Mouse (Mus musculus): ENCODE data around the gene Zbtb8os. TPM values are rescaled to one million over a fixed set of nuclear protein-coding genes. Genes with fewer than 3 reads are reported as not detected.

Zbtb8os gene
- polyA plus RNA-seq, 1 experiment from 2014 or later: 60.8 TPM

GRCm38 (mm10) chr4:129339743-129340142 is 4.2 kb downstream of the Zbtb8os start:
- TF ChIP-seq CTCF (IDR thresholded peaks at IDR 0.05; ENCODE audit: low read depth): no peak
- H3K27ac ChIP-seq: no peak overlapping the region
- no peaks in the 10 kb centered on the region for H3K9me3 ChIP-seq (replicated peaks; ENCODE audit: low read length)
- no peaks in the 10 kb centered on the region for H3K4me1 ChIP-seq (replicated peaks; ENCODE audit: insufficient read depth, low read length)
- H3K27me3 ChIP-seq (ENCODE audit: insufficient read depth, low read length): no peaks in the 10 kb centered on the region
- H3K9ac ChIP-seq (ENCODE audit: low read depth, low read length): no peak overlapping the region
- H3K36me3 ChIP-seq (ENCODE audit: insufficient read depth, low read length): peaks cover 12% of the 10 kb centered on the region; the same call in 1 of the 2 replicates
- DNase-seq (ENCODE audit: low spot score) (no peak), ATAC-seq (replicated peaks; ENCODE audit: low FRiP score, low read depth) (no peak)
- WGBS: 100% methylated on average over 3 of the region's 3 CpGs
- no peak overlapping the region for H3K4me2 ChIP-seq (ENCODE audit: low read length)
- no peak overlapping the region for H3K4me3 ChIP-seq (replicated peaks; ENCODE audit: low read depth, low read length)

- peak; percentile 25; the same call in 1 of the 2 replicates for TF ChIP-seq CTCF (IDR thresholded peaks at IDR 0.05; ENCODE audit: low read depth)
- Histone ChIP-seq H3K27me3 (ENCODE audit: insufficient read depth, low read length) (no peaks in the 10 kb centered on the region), H3K27ac (no peak overlapping the region), H3K36me3 (ENCODE audit: insufficient read depth, low read length) (peaks cover 12% of the 10 kb centered on the region; the same call in 1 of the 2 replicates), H3K9ac (ENCODE audit: low read depth, low read length) (no peak overlapping the region), H3K4me2 (ENCODE audit: low read length) (no peak overlapping the region), H3K4me3 (replicated peaks; ENCODE audit: low read depth, low read length) (no peak overlapping the region), H3K4me1 (replicated peaks; ENCODE audit: insufficient read depth, low read length) (no peaks in the 10 kb centered on the region), H3K9me3 (replicated peaks; ENCODE audit: low read length) (no peaks in the 10 kb centered on the region)
- 88% methylated on average over 1 of the region's 1 CpGs for WGBS
- no peak for ATAC-seq (replicated peaks; ENCODE audit: low FRiP score, low read depth)
- no peak for DNase-seq (ENCODE audit: low spot score)
Measured at GRCm38 (mm10) chr4:129341888-129342287, 6.4 kb downstream of the Zbtb8os start.

- no peak for TF ChIP-seq CTCF (IDR thresholded peaks at IDR 0.05; ENCODE audit: low read depth)
- Histone ChIP-seq H3K4me3 (replicated peaks; ENCODE audit: low read depth, low read length) (no peak overlapping the region), H3K9me3 (replicated peaks; ENCODE audit: low read length) (no peaks in the 10 kb centered on the region), H3K27me3 (ENCODE audit: insufficient read depth, low read length) (no peaks in the 10 kb centered on the region), H3K36me3 (ENCODE audit: insufficient read depth, low read length) (peaks cover 12% of the 10 kb centered on the region; the same call in 1 of the 2 replicates), H3K4me1 (replicated peaks; ENCODE audit: insufficient read depth, low read length) (no peaks in the 10 kb centered on the region), H3K27ac (no peak overlapping the region), H3K4me2 (ENCODE audit: low read length) (no peak overlapping the region), H3K9ac (ENCODE audit: low read depth, low read length) (no peak overlapping the region)
- no peak for DNase-seq (ENCODE audit: low spot score)
- 84% methylated on average over 2 of the region's 2 CpGs for WGBS
- ATAC-seq (replicated peaks; ENCODE audit: low FRiP score, low read depth): no peak
Measured at GRCm38 (mm10) chr4:129342705-129343104, 7.2 kb downstream of the Zbtb8os start.

- ATAC-seq (replicated peaks; ENCODE audit: low FRiP score, low read depth): no peak
- Histone ChIP-seq H3K27me3 (ENCODE audit: insufficient read depth, low read length) (no peaks in the 10 kb centered on the region), H3K4me2 (ENCODE audit: low read length) (no peak overlapping the region), H3K9ac (ENCODE audit: low read depth, low read length) (no peak overlapping the region), H3K27ac (no peak overlapping the region), H3K9me3 (replicated peaks; ENCODE audit: low read length) (no peaks in the 10 kb centered on the region), H3K36me3 (ENCODE audit: insufficient read depth, low read length) (peaks cover 8% of the 10 kb centered on the region; the same call in 1 of the 2 replicates), H3K4me1 (replicated peaks; ENCODE audit: insufficient read depth, low read length) (no peaks in the 10 kb centered on the region), H3K4me3 (replicated peaks; ENCODE audit: low read depth, low read length) (no peak overlapping the region)
- DNase-seq (ENCODE audit: low spot score): no peak
- WGBS: 49% methylated on average over 15 of the region's 15 CpGs
- TF ChIP-seq CTCF (IDR thresholded peaks at IDR 0.05; ENCODE audit: low read depth): no peak
Measured at GRCm38 (mm10) chr4:129346481-129347154, 11.1 kb downstream of the Zbtb8os start.

- ATAC-seq (replicated peaks; ENCODE audit: low FRiP score, low read depth) (peak; percentile 74), DNase-seq (ENCODE audit: low spot score) (peak; percentile 89)
- 9% methylated on average over 1 of the region's 1 CpGs for WGBS
- Histone ChIP-seq H3K27me3 (ENCODE audit: insufficient read depth, low read length) (no peaks in the 10 kb centered on the region), H3K4me1 (replicated peaks; ENCODE audit: insufficient read depth, low read length) (no peaks in the 10 kb centered on the region), H3K9me3 (replicated peaks; ENCODE audit: low read length) (no peaks in the 10 kb centered on the region), H3K27ac (no peak overlapping the region), H3K4me3 (replicated peaks; ENCODE audit: low read depth, low read length) (no peak overlapping the region), H3K36me3 (ENCODE audit: insufficient read depth, low read length) (no peaks in the 10 kb centered on the region), H3K9ac (ENCODE audit: low read depth, low read length) (no peak overlapping the region), H3K4me2 (ENCODE audit: low read length) (no peak overlapping the region)
- TF ChIP-seq CTCF (IDR thresholded peaks at IDR 0.05; ENCODE audit: low read depth): peak; percentile 94
Measured at GRCm38 (mm10) chr4:129350644-129351043, 15.1 kb downstream of the Zbtb8os start.

GRCm38 (mm10) chr4:129351111-129351510 is 15.6 kb downstream of the Zbtb8os start:
- no peak overlapping the region for H3K4me3 ChIP-seq (replicated peaks; ENCODE audit: low read depth, low read length)
- no peak overlapping the region for H3K4me2 ChIP-seq (ENCODE audit: low read length)
- H3K9ac ChIP-seq (ENCODE audit: low read depth, low read length): no peak overlapping the region
- no peak overlapping the region for H3K27ac ChIP-seq
- WGBS: 70% methylated on average over 6 of the region's 6 CpGs
- H3K27me3 ChIP-seq (ENCODE audit: insufficient read depth, low read length): no peaks in the 10 kb centered on the region
- DNase-seq (ENCODE audit: low spot score) (no peak), ATAC-seq (replicated peaks; ENCODE audit: low FRiP score, low read depth) (no peak)
- no peak for TF ChIP-seq CTCF (IDR thresholded peaks at IDR 0.05; ENCODE audit: low read depth)
- H3K4me1 ChIP-seq (replicated peaks; ENCODE audit: insufficient read depth, low read length): no peaks in the 10 kb centered on the region
- no peaks in the 10 kb centered on the region for H3K9me3 ChIP-seq (replicated peaks; ENCODE audit: low read length)
- H3K36me3 ChIP-seq (ENCODE audit: insufficient read depth, low read length): 0 out of 2 replicates have a peak, but pooled peaks cover 2% of the 10 kb centered on the region

Data from kidney, postnatal 0 days (tissue).